Mouse (Mus musculus): ENCODE measurements around the gene Ttc39b. TPM values are rescaled to one million over a fixed set of nuclear protein-coding genes. Genes with fewer than 3 reads are reported as not detected.

Ttc39b gene
- polyA plus RNA-seq, 1 experiment from 2014 or later = 2.7 TPM

- Histone ChIP-seq H3K4me1 (replicated peaks; ENCODE audit: control insufficient read depth, insufficient read depth, low read length) (no peaks in the 10 kb centered on the region), H3K9me3 (ENCODE audit: control insufficient read depth) (no peaks in the 10 kb centered on the region), H3K4me2 (replicated peaks; ENCODE audit: low read depth) (no peak overlapping the region), H3K27me3 (replicated peaks; ENCODE audit: control insufficient read depth, insufficient read depth, low read length) (no peaks in the 10 kb centered on the region), H3K9ac (ENCODE audit: low read depth, low read length) (no peak overlapping the region), H3K4me3 (ENCODE audit: low read depth, low read length) (no peak overlapping the region), H3K27ac (ENCODE audit: low read depth, low read length) (no peak overlapping the region), H3K36me3 (ENCODE audit: control insufficient read depth, insufficient read depth) (no peaks in the 10 kb centered on the region)
- WGBS = 35% methylated on average over 8 of the region's 8 CpGs
- no peak for TF ChIP-seq CTCF (IDR thresholded peaks at IDR 0.05; ENCODE audit: low read depth)
- no peak for ATAC-seq
Observed at GRCm38 (mm10) chr4:83199391-83199790, 124.7 kb downstream of the Ttc39b start.

GRCm38 (mm10) chr4:83198123-83198522 is 125.9 kb downstream of the Ttc39b start:
- Histone ChIP-seq H3K4me3 (ENCODE audit: low read depth, low read length) (no peak overlapping the region), H3K9ac (ENCODE audit: low read depth, low read length) (no peak overlapping the region), H3K4me1 (replicated peaks; ENCODE audit: control insufficient read depth, insufficient read depth, low read length) (no peaks in the 10 kb centered on the region), H3K27ac (ENCODE audit: low read depth, low read length) (no peak overlapping the region), H3K4me2 (replicated peaks; ENCODE audit: low read depth) (no peak overlapping the region), H3K27me3 (replicated peaks; ENCODE audit: control insufficient read depth, insufficient read depth, low read length) (no peaks in the 10 kb centered on the region), H3K36me3 (ENCODE audit: control insufficient read depth, insufficient read depth) (no peaks in the 10 kb centered on the region), H3K9me3 (ENCODE audit: control insufficient read depth) (no peaks in the 10 kb centered on the region)
- 81% methylated on average over 3 of the region's 3 CpGs for WGBS
- no peak for TF ChIP-seq CTCF (IDR thresholded peaks at IDR 0.05; ENCODE audit: low read depth)
- ATAC-seq = no peak

- TF ChIP-seq CTCF (IDR thresholded peaks at IDR 0.05; ENCODE audit: low read depth) = no peak
- 76% methylated on average over 2 of the region's 2 CpGs for WGBS
- Histone ChIP-seq H3K4me1 (replicated peaks; ENCODE audit: control insufficient read depth, insufficient read depth, low read length) (no peaks in the 10 kb centered on the region), H3K4me2 (replicated peaks; ENCODE audit: low read depth) (no peak overlapping the region), H3K27ac (ENCODE audit: low read depth, low read length) (no peak overlapping the region), H3K9me3 (ENCODE audit: control insufficient read depth) (no peaks in the 10 kb centered on the region), H3K36me3 (ENCODE audit: control insufficient read depth, insufficient read depth) (no peaks in the 10 kb centered on the region), H3K27me3 (replicated peaks; ENCODE audit: control insufficient read depth, insufficient read depth, low read length) (no peaks in the 10 kb centered on the region), H3K9ac (ENCODE audit: low read depth, low read length) (no peak overlapping the region), H3K4me3 (ENCODE audit: low read depth, low read length) (no peak overlapping the region)
- ATAC-seq = no peak
Observed at GRCm38 (mm10) chr4:83189736-83190135, 134.3 kb downstream of the Ttc39b start.

GRCm38 (mm10) chr4:83187324-83187723 is 136.7 kb downstream of the Ttc39b start:
- Histone ChIP-seq H3K27ac (ENCODE audit: low read depth, low read length) (no peak overlapping the region), H3K4me3 (ENCODE audit: low read depth, low read length) (no peak overlapping the region), H3K9me3 (ENCODE audit: control insufficient read depth) (no peaks in the 10 kb centered on the region), H3K27me3 (replicated peaks; ENCODE audit: control insufficient read depth, insufficient read depth, low read length) (no peaks in the 10 kb centered on the region), H3K4me1 (replicated peaks; ENCODE audit: control insufficient read depth, insufficient read depth, low read length) (no peaks in the 10 kb centered on the region), H3K36me3 (ENCODE audit: control insufficient read depth, insufficient read depth) (no peaks in the 10 kb centered on the region), H3K9ac (ENCODE audit: low read depth, low read length) (no peak overlapping the region), H3K4me2 (replicated peaks; ENCODE audit: low read depth) (no peak overlapping the region)
- 61% methylated on average over 1 of the region's 1 CpGs for WGBS
- no peak for TF ChIP-seq CTCF (IDR thresholded peaks at IDR 0.05; ENCODE audit: low read depth)
- ATAC-seq = no peak

GRCm38 (mm10) chr4:83186448-83186847 is 137.6 kb downstream of the Ttc39b start:
- no peaks in the 10 kb centered on the region for H3K9me3 ChIP-seq (ENCODE audit: control insufficient read depth)
- TF ChIP-seq CTCF (IDR thresholded peaks at IDR 0.05; ENCODE audit: low read depth) = no peak
- 26% methylated on average over 6 of the region's 6 CpGs for WGBS
- no peaks in the 10 kb centered on the region for H3K36me3 ChIP-seq (ENCODE audit: control insufficient read depth, insufficient read depth)
- ATAC-seq = no peak
- H3K4me2 ChIP-seq (replicated peaks; ENCODE audit: low read depth) = no peak overlapping the region
- no peak overlapping the region for H3K9ac ChIP-seq (ENCODE audit: low read depth, low read length)
- H3K4me3 ChIP-seq (ENCODE audit: low read depth, low read length) = no peak overlapping the region
- no peaks in the 10 kb centered on the region for H3K27me3 ChIP-seq (replicated peaks; ENCODE audit: control insufficient read depth, insufficient read depth, low read length)
- H3K27ac ChIP-seq (ENCODE audit: low read depth, low read length) = no peak overlapping the region
- no peaks in the 10 kb centered on the region for H3K4me1 ChIP-seq (replicated peaks; ENCODE audit: control insufficient read depth, insufficient read depth, low read length)

- Histone ChIP-seq H3K36me3 (ENCODE audit: control insufficient read depth, insufficient read depth) (no peaks in the 10 kb centered on the region), H3K9ac (ENCODE audit: low read depth, low read length) (no peak overlapping the region), H3K4me2 (replicated peaks; ENCODE audit: low read depth) (no peak overlapping the region), H3K9me3 (ENCODE audit: control insufficient read depth) (no peaks in the 10 kb centered on the region), H3K4me3 (ENCODE audit: low read depth, low read length) (no peak overlapping the region), H3K27me3 (replicated peaks; ENCODE audit: control insufficient read depth, insufficient read depth, low read length) (no peaks in the 10 kb centered on the region), H3K4me1 (replicated peaks; ENCODE audit: control insufficient read depth, insufficient read depth, low read length) (no peaks in the 10 kb centered on the region), H3K27ac (ENCODE audit: low read depth, low read length) (no peak overlapping the region)
- 37% methylated on average over 9 of the region's 9 CpGs for WGBS
- peak; percentile 87 for TF ChIP-seq CTCF (IDR thresholded peaks at IDR 0.05; ENCODE audit: low read depth)
- 0 out of 2 replicates have a peak, but pooled peaks have one; percentile 28 for ATAC-seq
Observed at GRCm38 (mm10) chr4:83183288-83183930, 140.6 kb downstream of the Ttc39b start.
